Mouse (Mus musculus) limb, embryonic 10.5 days (tissue): ENCODE data around the gene Nanp. TPM values are rescaled to one million over a fixed set of nuclear protein-coding genes. Genes with fewer than 3 reads are reported as not detected.

Experiments
- DNase-seq: peaks from one replicate; pipeline ENCODE4 v3.0.0-alpha.2; 2017; ENCODE audit warnings: low spot score
- H3K27ac ChIP-seq: fragments of 300-500 bp; sonication (generic); 2 replicates; pipeline ENCODE4 v1.5.1; 2016; ENCODE audit warnings: mild to moderate bottlenecking
- H3K27me3 ChIP-seq: fragments of 300-500 bp; sonication (generic); 2 replicates; pipeline ENCODE4 v1.6.1; 2016; ENCODE audit warnings: low read depth, mild to moderate bottlenecking; ENCODE audit not compliant: poor library complexity, severe bottlenecking
- H3K36me3 ChIP-seq: fragments of 300-500 bp; sonication (generic); 2 replicates; pipeline ENCODE4 v1.6.1; 2016; ENCODE audit warnings: mild to moderate bottlenecking, moderate library complexity
- H3K4me1 ChIP-seq: fragments of 300-500 bp; sonication (generic); 2 replicates; pipeline ENCODE4 v1.6.1; 2016
- H3K4me3 ChIP-seq: fragments of 300-500 bp; sonication (generic); 2 replicates; pipeline ENCODE4 v1.5.1; 2016; ENCODE audit warnings: mild to moderate bottlenecking, moderate library complexity
- H3K9me3 ChIP-seq: fragments of 300-500 bp; sonication (generic); replicated peaks from 2 replicates; pipeline ENCODE4 v1.6.1; 2016; ENCODE audit warnings: mild to moderate bottlenecking
- WGBS: fragments of 180-500 bp; shearing (Covaris S2); methylation state at CpG from one replicate; pipeline ENCODE4 v1.1.7; 2016; 5-methylcytosine and 5-hydroxymethylcytosine counted together
- polyA plus RNA-seq: library from polyadenylated mRNA; unstranded; fragments of >200 nt; fragmentation: Nextera tagmentation; extraction: Ambion mirVana; gene quantifications from 2 replicates; pipeline ENCODE4 v1.2.1, GENCODE M21; 2016

Nanp gene
- 53.8 and 54.4 TPM in 2 replicates for polyA plus RNA-seq

DNA sequence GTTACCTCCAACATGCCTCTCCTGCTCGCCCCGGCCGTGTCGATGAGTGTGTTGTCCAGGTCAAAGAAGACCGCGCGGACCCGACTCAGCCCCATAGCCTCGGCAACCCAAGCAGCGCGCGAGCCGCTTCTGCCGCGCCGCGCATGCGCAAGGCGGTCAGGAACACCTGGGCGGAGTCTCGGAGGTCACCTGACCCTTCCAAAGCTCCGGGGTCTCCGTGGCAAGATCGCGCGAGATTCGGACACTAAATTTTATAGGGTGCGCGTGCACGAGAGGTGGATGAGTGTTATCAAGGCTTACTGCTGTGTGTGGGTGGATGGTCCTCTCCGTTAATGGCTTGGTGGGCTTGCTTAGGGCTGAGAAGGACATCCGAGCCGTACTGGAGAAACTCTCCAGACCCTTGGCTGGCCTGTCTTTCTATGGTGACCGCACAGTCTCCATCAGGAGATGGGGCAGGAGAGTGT, at the start of gene Nanp, which contains the start of gene Ninl:
Gene Nanp, minus strand, starts transcription at position 167 of the 464 bp plus-strand sequence.
Gene Ninl, minus strand, starts transcription at position 151 of the 464 bp plus-strand sequence.
- DNase-seq: peak; percentile 95
- H3K27ac ChIP-seq: peak within 1 kb of the TSS; percentile 97
- 2% methylated on average over 34 of the region's 34 CpGs for WGBS
- H3K4me3 ChIP-seq: peak within 1 kb of the TSS; percentile 95
- peaks cover 10% of the 10 kb centered on the region for H3K4me1 ChIP-seq
- H3K36me3 ChIP-seq: 0 out of 2 replicates have a peak, but pooled peaks cover 3% of the 10 kb centered on the region
- no peaks in the 10 kb centered on the region for H3K27me3 ChIP-seq
- no peaks in the 10 kb centered on the region for H3K9me3 ChIP-seq

DNA sequence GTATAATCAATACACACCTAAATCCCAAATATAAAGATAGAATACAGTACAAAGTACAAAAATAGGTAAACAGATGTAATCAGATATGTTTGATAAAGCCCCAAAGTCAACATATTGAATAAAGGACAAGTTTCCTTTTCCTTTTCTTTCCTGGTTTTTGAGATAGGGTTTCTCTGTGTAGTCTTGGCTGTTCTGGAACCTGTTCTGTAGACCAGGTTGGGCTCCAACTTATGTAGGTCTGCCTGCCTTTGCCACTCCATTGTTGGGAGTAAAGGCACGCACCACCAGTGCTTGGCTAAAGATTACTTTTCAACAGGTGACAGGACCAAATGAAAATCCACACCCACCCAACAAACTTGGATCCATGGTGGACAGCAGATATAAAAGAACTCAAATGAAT, 17.4 kb upstream of the Nanp start:
- H3K36me3 ChIP-seq: no peaks in the 10 kb centered on the region
- no peaks in the 10 kb centered on the region for H3K27me3 ChIP-seq
- no peak overlapping the region for H3K27ac ChIP-seq
- H3K9me3 ChIP-seq: no peaks in the 10 kb centered on the region
- DNase-seq: no peak
- WGBS: 81% methylated on average over 1 of the region's 1 CpGs
- H3K4me1 ChIP-seq: no peaks in the 10 kb centered on the region
- H3K4me3 ChIP-seq: no peak overlapping the region

DNA sequence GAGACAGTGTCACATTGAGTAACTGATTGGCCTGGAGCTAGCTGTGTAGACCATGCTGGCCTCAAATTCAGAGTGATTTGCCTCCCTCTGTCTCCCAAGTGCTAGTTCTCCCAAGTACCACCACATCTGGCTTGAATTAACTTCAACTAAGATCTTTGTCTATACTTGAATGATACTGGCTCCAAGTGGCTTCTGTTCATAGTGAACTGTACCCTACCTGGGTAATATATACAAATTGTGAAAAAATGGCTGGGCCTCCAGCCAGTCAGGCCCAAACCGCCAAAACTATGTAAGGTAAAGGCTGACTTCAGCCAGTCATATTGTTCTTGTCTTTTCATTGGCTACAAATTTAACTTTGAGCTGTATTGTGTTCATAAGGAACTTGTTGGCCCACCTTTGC, 1.2 kb upstream of the Nanp start:
- Histone ChIP-seq H3K9me3 (no peaks in the 10 kb centered on the region), H3K4me1 (peaks cover 10% of the 10 kb centered on the region), H3K36me3 (no peaks in the 10 kb centered on the region), H3K27me3 (no peaks in the 10 kb centered on the region), H3K27ac (no peak overlapping the region), H3K4me3 (no peak overlapping the region)
- WGBS: 83% methylated on average over 1 of the region's 1 CpGs
- no peak for DNase-seq

DNA sequence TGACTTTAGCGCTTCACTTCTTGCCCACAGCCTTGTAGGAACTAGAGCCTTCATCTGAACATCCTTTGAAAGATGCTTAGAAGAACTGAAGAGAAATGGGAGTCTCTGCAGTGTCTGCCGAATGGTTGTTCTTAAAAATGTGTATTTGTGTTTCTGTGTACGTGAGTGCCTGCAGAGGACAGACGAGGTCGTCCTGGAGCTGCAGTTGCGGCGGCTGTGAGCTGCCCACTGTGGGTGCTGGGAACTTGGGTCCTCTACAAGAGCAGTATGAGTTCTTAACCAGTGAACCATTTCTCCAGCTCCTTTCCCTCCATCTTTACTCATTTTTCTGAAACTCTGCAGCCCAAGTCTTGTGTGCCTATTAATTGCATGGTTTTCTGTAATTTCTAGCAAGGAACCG, 528 bp upstream of the Nanp start:
- WGBS: 50% methylated on average over 8 of the region's 8 CpGs
- H3K4me3 ChIP-seq: peak overlapping the region; percentile 95
- peaks cover 10% of the 10 kb centered on the region for H3K4me1 ChIP-seq
- no peak for DNase-seq
- peak overlapping the region; percentile 97 for H3K27ac ChIP-seq
- no peaks in the 10 kb centered on the region for H3K9me3 ChIP-seq
- no peaks in the 10 kb centered on the region for H3K27me3 ChIP-seq
- H3K36me3 ChIP-seq: no peaks in the 10 kb centered on the region

DNA sequence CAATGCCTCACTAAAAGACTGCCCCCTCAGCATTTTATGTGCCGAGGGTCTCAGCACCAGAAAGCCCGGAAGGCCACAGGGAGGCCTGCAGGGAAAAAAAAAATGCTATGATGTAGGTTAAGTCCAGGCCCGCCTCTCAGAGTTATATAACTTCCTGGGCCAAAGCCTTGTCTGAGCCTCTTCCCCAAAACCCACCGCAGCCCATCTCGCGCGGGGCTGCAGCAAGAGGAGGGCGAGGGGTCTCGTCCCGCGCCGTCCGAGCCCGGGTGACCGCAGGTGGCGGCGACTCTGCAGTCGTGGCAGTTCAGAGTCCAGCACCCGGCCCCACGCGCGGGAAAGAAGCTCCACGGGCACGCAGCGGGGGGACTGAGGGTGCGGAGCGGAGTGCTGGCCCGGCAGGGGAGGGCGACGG, 381 bp downstream of the Nanp start:
- Histone ChIP-seq H3K4me3 (peak overlapping the region; percentile 95), H3K4me1 (peaks cover 10% of the 10 kb centered on the region), H3K27me3 (no peaks in the 10 kb centered on the region), H3K27ac (peak overlapping the region; percentile 97), H3K9me3 (no peaks in the 10 kb centered on the region), H3K36me3 (0 out of 2 replicates have a peak, but pooled peaks cover 6% of the 10 kb centered on the region)
- WGBS: under 1% methylated on average over 30 of the region's 30 CpGs
- peak; percentile 78 for DNase-seq

GRCm38 (mm10) chr2:151037876-151038552, 1.2 kb downstream of the Nanp start:
- no peaks in the 10 kb centered on the region for H3K27me3 ChIP-seq
- peaks cover 10% of the 10 kb centered on the region for H3K4me1 ChIP-seq
- peak overlapping the region; percentile 97 for H3K27ac ChIP-seq
- H3K9me3 ChIP-seq: no peaks in the 10 kb centered on the region
- WGBS: 79% methylated on average over 18 of the region's 18 CpGs
- peaks cover 9% of the 10 kb centered on the region; the same call in 1 of the 2 replicates for H3K36me3 ChIP-seq
- peak; percentile 32 for DNase-seq
- H3K4me3 ChIP-seq: peak overlapping the region; percentile 95

GRCm38 (mm10) chr2:151037292-151037691, 1.9 kb downstream of the Nanp start:
- WGBS: 94% methylated on average over 1 of the region's 1 CpGs
- no peaks in the 10 kb centered on the region for H3K9me3 ChIP-seq
- H3K27ac ChIP-seq: no peak overlapping the region
- no peaks in the 10 kb centered on the region for H3K27me3 ChIP-seq
- no peak for DNase-seq
- peaks cover 10% of the 10 kb centered on the region for H3K4me1 ChIP-seq
- peaks cover 13% of the 10 kb centered on the region for H3K36me3 ChIP-seq
- H3K4me3 ChIP-seq: no peak overlapping the region

- no peaks in the 10 kb centered on the region for H3K9me3 ChIP-seq
- peaks cover 10% of the 10 kb centered on the region for H3K4me1 ChIP-seq
- H3K27me3 ChIP-seq: no peaks in the 10 kb centered on the region
- peaks cover 13% of the 10 kb centered on the region for H3K36me3 ChIP-seq
- H3K27ac ChIP-seq: no peak overlapping the region
- H3K4me3 ChIP-seq: no peak overlapping the region
- DNase-seq: no peak
- 93% methylated on average over 2 of the region's 2 CpGs for WGBS
Observed at GRCm38 (mm10) chr2:151036721-151037120, 2.5 kb downstream of the Nanp start.

- Histone ChIP-seq H3K27me3 (no peaks in the 10 kb centered on the region), H3K4me1 (peaks cover 10% of the 10 kb centered on the region), H3K27ac (no peak overlapping the region), H3K9me3 (no peaks in the 10 kb centered on the region), H3K4me3 (no peak overlapping the region), H3K36me3 (peaks cover 16% of the 10 kb centered on the region)
- DNase-seq: no peak
- whole genome bisulfite sequencing: 90% methylated on average over 3 of the region's 3 CpGs
Observed at GRCm38 (mm10) chr2:151034435-151034834, 4.8 kb downstream of the Nanp start.

DNA sequence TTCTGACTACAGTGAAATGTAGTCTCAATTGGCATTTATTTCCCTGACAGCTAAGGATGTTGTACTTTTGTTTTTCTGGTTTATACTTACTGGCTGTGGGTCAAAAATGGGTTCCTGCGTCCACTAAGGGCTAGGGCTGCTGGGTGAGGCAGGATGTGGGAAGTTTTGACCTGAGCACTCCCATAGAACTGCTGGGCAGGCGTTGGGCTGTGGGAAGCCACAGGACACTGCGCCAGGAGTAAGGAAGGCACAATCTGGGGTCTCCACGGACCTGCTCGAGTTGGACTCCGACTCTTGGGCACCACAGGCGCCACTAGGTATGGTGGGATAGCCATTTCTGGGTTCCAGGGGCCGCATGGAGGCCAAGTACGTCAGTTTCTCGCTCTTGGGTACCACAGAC, 18.0 kb downstream of the Nanp start:
- DNase-seq: no peak

GRCm38 (mm10) chr2:151015316-151015715, 23.9 kb downstream of the Nanp start:
- H3K27ac ChIP-seq: no peak overlapping the region
- no peaks in the 10 kb centered on the region for H3K9me3 ChIP-seq
- no peaks in the 10 kb centered on the region for H3K4me1 ChIP-seq
- 69% methylated on average over 2 of the region's 2 CpGs for WGBS
- H3K4me3 ChIP-seq: no peak overlapping the region
- H3K36me3 ChIP-seq: no peaks in the 10 kb centered on the region
- H3K27me3 ChIP-seq: no peaks in the 10 kb centered on the region
- DNase-seq: no peak

More for the DNA sequence above, 18.0 kb downstream of the Nanp start:
- H3K4me3 ChIP-seq: no peak overlapping the region
- H3K4me1 ChIP-seq: no peaks in the 10 kb centered on the region
- H3K27ac ChIP-seq: no peak overlapping the region
- H3K9me3 ChIP-seq: no peaks in the 10 kb centered on the region
- 87% methylated on average over 10 of the region's 10 CpGs for WGBS
- H3K36me3 ChIP-seq: peaks cover 13% of the 10 kb centered on the region
- H3K27me3 ChIP-seq: no peaks in the 10 kb centered on the region

GRCm38 (mm10) chr2:151011273-151011672, 27.9 kb downstream of the Nanp start:
- Histone ChIP-seq H3K36me3 (no peaks in the 10 kb centered on the region), H3K4me3 (no peak overlapping the region), H3K27me3 (no peaks in the 10 kb centered on the region), H3K9me3 (no peaks in the 10 kb centered on the region), H3K27ac (no peak overlapping the region), H3K4me1 (peaks cover 15% of the 10 kb centered on the region)
- DNase-seq: no peak
- 81% methylated on average over 1 of the region's 1 CpGs for WGBS

GRCm38 (mm10) chr2:151009515-151010085, 29.6 kb downstream of the Nanp start:
- Histone ChIP-seq H3K4me3 (peak overlapping the region; percentile 83), H3K27me3 (no peaks in the 10 kb centered on the region), H3K4me1 (peaks cover 15% of the 10 kb centered on the region), H3K36me3 (no peaks in the 10 kb centered on the region), H3K9me3 (no peaks in the 10 kb centered on the region), H3K27ac (peak overlapping the region; percentile 95)
- WGBS: 96% methylated on average over 1 of the region's 1 CpGs
- DNase-seq: no peak
